Mouse (Mus musculus) MEL (cell line): ENCODE results near the gene Clstn3. TPM values are rescaled to one million over a fixed set of nuclear protein-coding genes. Genes with fewer than 3 reads are reported as not detected.

ENCODE experiments used
- DNase-seq: peaks from one replicate; pipeline ENCODE4 v3.0.0; 2011; ENCODE audit warnings: low read depth, low spot score
- H3K27ac ChIP-seq: 2 replicates; pipeline ENCODE4 v1.5.1; 2012; ENCODE audit warnings: low read depth, mild to moderate bottlenecking, control low read depth, low read length, moderate library complexity; ENCODE audit not compliant: control insufficient read depth
- H3K27me3 ChIP-seq, 2 experiments: fragments of 150-350 bp in 1 of 2; sonication (generic) in 1 of 2; 2 replicates each; pipeline ENCODE4 v1.6.1; 2012; ENCODE audit warnings: low read length in 2 of 2, mild to moderate bottlenecking in 2 of 2, improper control_type of control experiment in 1 of 2, moderate library complexity in 1 of 2; ENCODE audit not compliant: insufficient read depth in 2 of 2, control insufficient read depth in 1 of 2
- H3K36me3 ChIP-seq, 2 experiments: 2 replicates each; pipeline ENCODE4 v1.6.1; 2012 to 2014; ENCODE audit warnings: low read length in 2 of 2, improper control_type of control experiment in 1 of 2, inconsistent platforms in 1 of 2, mild to moderate bottlenecking in 1 of 2; ENCODE audit not compliant: insufficient read depth in 2 of 2, control insufficient read depth in 1 of 2
- H3K4me1 ChIP-seq, 2 experiments: fragments of 150-350 bp in 1 of 2; sonication (generic) in 1 of 2; 2 replicates each; pipeline ENCODE4 v1.6.1; 2012; ENCODE audit warnings: low read length in 2 of 2, improper control_type of control experiment in 1 of 2, mild to moderate bottlenecking in 1 of 2; ENCODE audit not compliant: insufficient read depth in 2 of 2, control insufficient read depth in 1 of 2
- H3K4me3 ChIP-seq, 2 experiments: fragments of 150-350 bp in 1 of 2; sonication (generic) in 1 of 2; 2 replicates each; pipeline ENCODE4 v1.5.1; 2012; ENCODE audit warnings: low read depth in 2 of 2, low read length in 2 of 2, mild to moderate bottlenecking in 2 of 2, moderate library complexity in 2 of 2, control low read depth in 1 of 2, improper control_type of control experiment in 1 of 2; ENCODE audit not compliant: control insufficient read depth in 1 of 2, insufficient read depth in 1 of 2
- H3K79me2 ChIP-seq: 2 replicates; pipeline ENCODE4 v1.6.1; 2012; ENCODE audit warnings: mild to moderate bottlenecking, low read length, moderate library complexity; ENCODE audit not compliant: control insufficient read depth, poor library complexity, insufficient read depth
- H3K9ac ChIP-seq: 2 replicates; pipeline ENCODE4 v1.6.1; 2012; ENCODE audit warnings: low read depth, mild to moderate bottlenecking, control low read depth, low read length, moderate library complexity; ENCODE audit not compliant: control insufficient read depth, poor library complexity, severe bottlenecking
- H3K9me3 ChIP-seq: fragments of 150-350 bp; sonication (generic); replicated peaks from 2 replicates; pipeline ENCODE4 v1.6.1; 2012; ENCODE audit warnings: mild to moderate bottlenecking, low read length, improper control_type of control experiment, moderate library complexity; ENCODE audit not compliant: insufficient read depth
- CTCF ChIP-seq, 3 experiments: IDR thresholded peaks in 2 of 3; conservative IDR thresholded peaks in 1 of 3; 2 replicates each; pipeline ENCODE4 v1.5.1; 2011 to 2012; ENCODE audit warnings: low read length in 3 of 3, low read depth in 2 of 3, mild to moderate bottlenecking in 2 of 3, improper control_type of control experiment in 1 of 3, inconsistent platforms in 1 of 3, mixed read lengths in 1 of 3, moderate library complexity in 1 of 3; ENCODE audit not compliant: control insufficient read depth in 1 of 3, insufficient read depth in 1 of 3, poor library complexity in 1 of 3, severe bottlenecking in 1 of 3
- E2F4 ChIP-seq: IDR thresholded peaks from 2 replicates; pipeline ENCODE4 v1.6.1; 2011; ENCODE audit warnings: low read depth, low read length, improper control_type of control experiment, borderline replicate concordance
- NELFE ChIP-seq: IDR thresholded peaks from 2 replicates; pipeline ENCODE4 v1.6.1; 2011; ENCODE audit warnings: low read depth, low read length, improper control_type of control experiment
- POLR2A ChIP-seq, 2 experiments: IDR thresholded peaks; 2 replicates each; pipeline ENCODE4 v1.6.1; 2011 to 2012; ENCODE audit warnings: low read length in 2 of 2, mild to moderate bottlenecking in 2 of 2, control low read depth in 1 of 2, improper control_type of control experiment in 1 of 2, low read depth in 1 of 2, moderate library complexity in 1 of 2; ENCODE audit not compliant: control insufficient read depth in 1 of 2, insufficient read depth in 1 of 2, poor library complexity in 1 of 2
- POLR2AphosphoS2 ChIP-seq: IDR thresholded peaks from 2 replicates; pipeline ENCODE4 v1.6.1; 2011; ENCODE audit warnings: low read length, improper control_type of control experiment
- RCOR1 ChIP-seq: IDR thresholded peaks from 2 replicates; pipeline ENCODE4 v1.6.1; 2012; ENCODE audit warnings: low read depth, mild to moderate bottlenecking, inconsistent platforms, low read length, improper control_type of control experiment
- TAL1 ChIP-seq: IDR thresholded peaks from 2 replicates; pipeline ENCODE4 v1.6.1; 2012; ENCODE audit warnings: mild to moderate bottlenecking, inconsistent platforms, low read length, moderate library complexity, mixed read lengths
- ZMIZ1 ChIP-seq: IDR thresholded peaks from 2 replicates; pipeline ENCODE4 v1.6.1; 2012; ENCODE audit warnings: low read depth, mild to moderate bottlenecking, inconsistent platforms, low read length, improper control_type of control experiment, moderate library complexity
- ZNF384 ChIP-seq: IDR thresholded peaks from 2 replicates; pipeline ENCODE4 v1.6.1; 2012; ENCODE audit warnings: low read depth, mild to moderate bottlenecking, inconsistent platforms, low read length, improper control_type of control experiment
- polyA plus RNA-seq, 2 experiments: library from polyadenylated mRNA; stranded (reverse) in 1 of 2; unstranded in 1 of 2; fragments of >175 nt in 1 of 2; fragments of >200 nt in 1 of 2; gene quantifications; 2 replicates each; pipeline versions ENCODE4 v1.2.1 to v1.2.4; 2012; ENCODE audit warnings: low replicate concordance in 2 of 2, low read depth in 1 of 2; ENCODE audit not compliant: insufficient read length in 2 of 2, insufficient read depth in 1 of 2, missing spikeins in 1 of 2
- total RNA-seq: library from RNA; depleted of rRNA; stranded (reverse); fragments of 300-350 nt; gene quantifications from 2 replicates; pipeline ENCODE4 v1.2.3, GENCODE M21; 2012

Gene Clstn3
- total and polyA plus RNA-seq, 3 experiments = 51.3 to 59.8 TPM; not detected in 1

GRCm38 (mm10) chr6:124480295-124480694, 15.7 kb upstream of the Clstn3 start:
- Histone ChIP-seq H3K4me3 (peak overlapping the region in 1 of 2 experiments; percentile 9; a peak in 2 of 4 replicates), H3K79me2 (peaks cover 14% of the 10 kb centered on the region), H3K27me3 (no peaks in the 10 kb centered on the region), H3K9me3 (no peaks in the 10 kb centered on the region), H3K27ac (peak overlapping the region; percentile 96), H3K36me3 (peaks cover 0 to 14% of the 10 kb centered on the region in 2 experiments; a peak in 2 of 4 replicates), H3K4me1 (peaks cover 0 to 33% of the 10 kb centered on the region in 2 experiments; a peak in 3 of 4 replicates), H3K9ac (peak overlapping the region; percentile 86)
- peak; percentile 89 for DNase-seq
- TF ChIP-seq ZMIZ1 (no peak), CTCF (IDR thresholded peaks at IDR 0.05 in 2 of 3, conservative IDR thresholded peaks at IDR 0.05 in 1 of 3; ENCODE audit: control insufficient read depth in 1 of 3, insufficient read depth in 1 of 3, low read depth in 2 of 3, low read length in 3 of 3, poor library complexity in 1 of 3, severe bottlenecking in 1 of 3) (peak in 2 of 3 experiments; percentile 37 to 78; a peak in 3 of 6 replicates)

DNA sequence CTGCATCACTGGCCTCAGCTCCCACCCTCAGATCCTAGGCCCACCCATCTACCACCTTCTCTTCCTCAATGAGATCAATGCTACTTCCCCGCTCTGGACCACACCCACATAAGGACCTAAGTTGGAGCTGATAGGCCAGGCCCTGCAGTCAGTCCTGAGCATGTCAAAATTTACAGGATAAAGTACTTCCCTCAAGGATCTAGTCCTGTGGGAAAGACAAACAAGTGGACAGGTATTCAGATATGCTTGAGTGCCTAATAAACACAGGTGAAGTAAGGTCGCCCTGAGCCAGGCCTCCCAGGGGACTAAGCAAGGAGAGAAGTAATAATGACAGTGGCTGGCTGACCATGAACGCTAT, 15.0 kb upstream of the Clstn3 start:
- no peak overlapping the region for H3K4me3 ChIP-seq
- DNase-seq = peak; percentile 94
- no peaks in the 10 kb centered on the region for H3K27me3 ChIP-seq
- H3K79me2 ChIP-seq = peaks cover 17% of the 10 kb centered on the region
- peak overlapping the region; percentile 86 for H3K9ac ChIP-seq
- H3K27ac ChIP-seq = peak overlapping the region; percentile 96
- peaks cover 0 to 33% of the 10 kb centered on the region in 2 experiments; a peak in 3 of 4 replicates for H3K4me1 ChIP-seq
- no peaks in the 10 kb centered on the region for H3K9me3 ChIP-seq
- peaks cover 0 to 14% of the 10 kb centered on the region in 2 experiments; a peak in 2 of 4 replicates for H3K36me3 ChIP-seq
- TF ChIP-seq POLR2A (IDR thresholded peaks at IDR 0.05; ENCODE audit: control insufficient read depth in 1 of 2, insufficient read depth in 1 of 2, low read depth in 1 of 2, low read length in 2 of 2, poor library complexity in 1 of 2) (peak in 1 of 2 experiments; percentile 53; a peak in 2 of 4 replicates), ZNF384 (no peak)

DNA sequence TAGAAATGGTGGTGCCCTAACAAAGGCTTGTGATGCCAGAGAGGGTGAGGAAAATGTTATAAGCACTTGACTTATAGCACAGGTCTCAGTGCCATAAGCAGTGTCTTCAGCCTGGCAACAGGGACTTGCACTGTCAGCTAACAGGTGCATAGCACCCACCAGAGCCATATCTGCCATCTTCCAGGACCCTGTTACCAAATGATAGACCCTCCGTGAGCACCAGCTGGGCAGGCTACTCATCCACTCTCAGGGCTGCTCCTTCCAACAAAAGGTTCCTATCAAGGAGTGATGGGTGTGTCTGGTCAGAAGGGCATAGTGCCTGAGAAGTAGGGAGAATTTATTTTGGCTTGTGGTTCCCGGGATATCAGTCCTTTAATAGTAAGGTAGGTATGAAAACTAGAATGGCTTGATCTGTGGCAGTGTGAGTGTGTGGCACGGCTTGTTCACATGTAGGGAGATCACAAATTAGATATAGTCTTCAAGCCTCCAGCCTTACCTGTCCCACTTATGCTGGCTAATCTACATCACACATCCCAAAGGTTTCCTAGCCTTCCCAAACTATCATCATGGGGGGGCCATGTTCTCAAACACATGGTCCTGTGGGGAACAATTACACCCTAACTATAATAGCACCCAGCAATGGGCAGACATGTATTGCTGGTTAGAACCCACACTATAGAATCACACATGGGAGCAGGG, 14.4 kb upstream of the Clstn3 start:
- H3K4me3 ChIP-seq = peak overlapping the region in 1 of 2 experiments; percentile 2; a peak in 1 of 4 replicates
- peaks cover 0 to 33% of the 10 kb centered on the region in 2 experiments; a peak in 3 of 4 replicates for H3K4me1 ChIP-seq
- TF ChIP-seq E2F4 = no peak
- no peak for TF ChIP-seq RCOR1
- peak; percentile 58 for TF ChIP-seq TAL1
- TF ChIP-seq NELFE = no peak
- TF ChIP-seq CTCF (IDR thresholded peaks at IDR 0.05 in 2 of 3, conservative IDR thresholded peaks at IDR 0.05 in 1 of 3; ENCODE audit: control insufficient read depth in 1 of 3, insufficient read depth in 1 of 3, low read depth in 2 of 3, low read length in 3 of 3, poor library complexity in 1 of 3, severe bottlenecking in 1 of 3) = no peak
- peak in 1 of 2 experiments; percentile 68; a peak in 1 of 4 replicates for TF ChIP-seq POLR2A (IDR thresholded peaks at IDR 0.05; ENCODE audit: control insufficient read depth in 1 of 2, insufficient read depth in 1 of 2, low read depth in 1 of 2, low read length in 2 of 2, poor library complexity in 1 of 2)
- TF ChIP-seq POLR2AphosphoS2 = no peak
- H3K9me3 ChIP-seq = no peaks in the 10 kb centered on the region
- peak overlapping the region; percentile 86 for H3K9ac ChIP-seq
- H3K27ac ChIP-seq = peak overlapping the region; percentile 96
- peak; percentile 86 for DNase-seq
- H3K36me3 ChIP-seq = peaks cover 0 to 14% of the 10 kb centered on the region in 2 experiments; a peak in 2 of 4 replicates
- no peaks in the 10 kb centered on the region for H3K27me3 ChIP-seq
- peaks cover 21% of the 10 kb centered on the region for H3K79me2 ChIP-seq
